Mouse (Mus musculus): ENCODE data around the gene Tcp10b. TPM values are rescaled to one million over a fixed set of nuclear protein-coding genes. Genes with fewer than 3 reads are reported as not detected.
"Not testable (repeated sequence)": the region's sequence is repeated elsewhere in the genome, so short reads cannot be mapped to it uniquely, and the experiment has no call there.

Tcp10b gene
- polyA plus RNA-seq, 1 experiment from 2014 or later: not detected

DNA sequence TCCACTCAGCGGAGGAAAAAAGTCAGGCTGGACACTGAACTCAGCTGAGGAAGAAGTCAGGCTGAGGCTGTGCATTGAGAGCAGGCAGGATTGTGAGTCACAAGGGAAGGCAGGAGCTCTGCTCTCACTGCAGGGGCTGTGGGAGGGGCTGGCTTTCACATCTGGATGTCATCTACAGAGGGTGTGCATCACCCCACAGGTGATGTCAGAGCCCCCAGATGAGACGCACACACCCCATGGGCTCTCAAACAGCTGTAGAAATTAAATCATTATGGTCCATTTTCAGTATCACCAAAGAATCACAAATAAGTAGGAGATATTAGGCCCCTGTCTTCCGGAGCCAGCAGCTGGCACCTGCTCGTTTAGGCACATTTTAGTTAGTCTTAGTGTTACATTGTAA is 70.8 kb downstream of the Tcp10b start, which contains the start of gene Unc93a:
TSS of gene Unc93a (minus strand) at position 101 of the 400 bp plus-strand sequence.
- not testable (repeated sequence) for H3K9ac ChIP-seq (ENCODE audit: low read depth, low read length); H3K4me3 ChIP-seq (ENCODE audit: low read depth, low read length); H3K4me2 ChIP-seq (ENCODE audit: low read depth, low read length); H3K27ac ChIP-seq (ENCODE audit: low read length); H3K4me1 ChIP-seq (ENCODE audit: control insufficient read depth, low read depth, low read length); H3K27me3 ChIP-seq (ENCODE audit: control insufficient read depth, insufficient read depth, low read depth, low read length); ATAC-seq (ENCODE audit: low read depth); H3K9me3 ChIP-seq (replicated peaks; ENCODE audit: control insufficient read depth, low read length); H3K36me3 ChIP-seq (ENCODE audit: control insufficient read depth, insufficient read depth)
- WGBS (ENCODE audit: insufficient replicate concordance): 65% methylated on average over 3 of the region's 4 CpGs

Other genes starting within 250 kb of the Tcp10b start
- 0.19 and 0.22 TPM in 2 replicates for gene Mas1, start 193.0 kb upstream of the Tcp10b start, polyA plus RNA-seq (2015; fragmentation: Nextera tagmentation; extraction: Ambion mirVana)
- not detected in 2 replicates for gene Mrgprh, start 185.1 kb upstream of the Tcp10b start, polyA plus RNA-seq (2015; fragmentation: Nextera tagmentation; extraction: Ambion mirVana)
- 0.21 and 0.35 TPM in 2 replicates for gene Pnldc1, start 150.9 kb upstream of the Tcp10b start, polyA plus RNA-seq (2015; fragmentation: Nextera tagmentation; extraction: Ambion mirVana)
- gene Tcp1, start 145.4 kb upstream of the Tcp10b start, polyA plus RNA-seq (2015; fragmentation: Nextera tagmentation; extraction: Ambion mirVana): 172 and 197 TPM in 2 replicates
- gene Mrpl18, start 144.8 kb upstream of the Tcp10b start, polyA plus RNA-seq (2015; fragmentation: Nextera tagmentation; extraction: Ambion mirVana): 81.8 and 92.8 TPM in 2 replicates
- 15.1 and 16.5 TPM in 2 replicates for gene Acat3, start 120.5 kb upstream of the Tcp10b start, polyA plus RNA-seq (2015; fragmentation: Nextera tagmentation; extraction: Ambion mirVana)
- 97.5 and 101 TPM in 2 replicates for gene Acat2, start 100.4 kb upstream of the Tcp10b start, polyA plus RNA-seq (2015; fragmentation: Nextera tagmentation; extraction: Ambion mirVana)
- gene Wtap, start 66.9 kb upstream of the Tcp10b start, polyA plus RNA-seq (2015; fragmentation: Nextera tagmentation; extraction: Ambion mirVana): 42.0 and 42.4 TPM in 2 replicates
- gene Sod2, start 54.3 kb upstream of the Tcp10b start, polyA plus RNA-seq (2015; fragmentation: Nextera tagmentation; extraction: Ambion mirVana): 108 and 116 TPM in 2 replicates
- gene Gpr31b, start 8.8 kb upstream of the Tcp10b start, polyA plus RNA-seq (2015; fragmentation: Nextera tagmentation; extraction: Ambion mirVana): not detected in 2 replicates
- gene Unc93a, start 70.7 kb downstream of the Tcp10b start, polyA plus RNA-seq (2015; fragmentation: Nextera tagmentation; extraction: Ambion mirVana): not detected in 2 replicates
- not detected in 2 replicates for gene Smok2a, start 160.1 kb downstream of the Tcp10b start, polyA plus RNA-seq (2015; fragmentation: Nextera tagmentation; extraction: Ambion mirVana)
- gene Smok2b, start 169.2 kb downstream of the Tcp10b start, polyA plus RNA-seq (2015; fragmentation: Nextera tagmentation; extraction: Ambion mirVana): not detected in 2 replicates

All from liver, embryonic 16.5 days (tissue).